ENCODE assay signal across 27 mouse cellular contexts in genomic region chr16:46407997-46408396, GRCm38 (mm10).
"Had no signal": no experiment of that assay in that cellular context is flagged by ENCODE, and none has a peak within 500 bp of the region (broad histone marks: within the 10 kb centered on the region; RNA-seq: fewer than 3 reads in every experiment).

No protein-coding gene starts in this region.

- DNase-seq: heart, postnatal 10 days; heart, postnatal 14 days; heart, postnatal 4 days; kidney, adult 11 months; kidney, adult 18-20 months; kidney, postnatal 10 days; kidney, postnatal 14 days; kidney, postnatal 4 days; layer of hippocampus, adult 9-11 months; layer of hippocampus, postnatal 36 days had no signal

- ATAC-seq: hindbrain, embryonic 16.5 days; hindbrain, postnatal 0 days; inflammation-experienced regulatory T-cells, adult 6 months had no signal

- H3K9ac ChIP-seq: heart, embryonic 12.5 days; heart, embryonic 13.5 days; heart, embryonic 15.5 days; hindbrain, embryonic 12.5 days; hindbrain, embryonic 13.5 days; hindbrain, embryonic 14.5 days; hindbrain, embryonic 15.5 days; intestine, embryonic 15.5 days; kidney, embryonic 15.5 days had no signal

- H3K4me1 ChIP-seq: heart, embryonic 15.5 days; hindbrain, embryonic 10.5 days; hindbrain, embryonic 12.5 days; hindbrain, embryonic 13.5 days; hindbrain, embryonic 15.5 days; intestine, embryonic 15.5 days; kidney, embryonic 15.5 days had no signal

- H3K27ac ChIP-seq: heart, embryonic 10.5 days; heart, embryonic 13.5 days; heart, embryonic 15.5 days; hindbrain, embryonic 10.5 days; hindbrain, embryonic 12.5 days; hindbrain, embryonic 13.5 days; hindbrain, embryonic 14.5 days; hindbrain, embryonic 15.5 days; hindbrain, postnatal 0 days; intestine, embryonic 15.5 days; kidney, embryonic 15.5 days; layer of hippocampus, adult 2 months; left cerebral cortex, adult 2 months had no signal

- H3K4me3 ChIP-seq: heart, embryonic 10.5 days; heart, embryonic 12.5 days; heart, embryonic 13.5 days; heart, embryonic 15.5 days; hindbrain, embryonic 10.5 days; hindbrain, embryonic 12.5 days; hindbrain, embryonic 13.5 days; hindbrain, embryonic 15.5 days; intestine, embryonic 15.5 days; kidney, embryonic 15.5 days; layer of hippocampus, adult 2 months; left cerebral cortex, adult 2 months had no signal

- H3K36me3 ChIP-seq: heart, embryonic 10.5 days; heart, embryonic 12.5 days; heart, embryonic 13.5 days; heart, embryonic 15.5 days; hindbrain, embryonic 12.5 days; hindbrain, embryonic 13.5 days; hindbrain, embryonic 15.5 days; intestine, embryonic 15.5 days; kidney, embryonic 15.5 days had no signal

- H3K9me3 ChIP-seq: heart, embryonic 10.5 days; heart, embryonic 12.5 days; heart, embryonic 13.5 days; heart, embryonic 15.5 days; hindbrain, embryonic 10.5 days; hindbrain, embryonic 12.5 days; hindbrain, embryonic 13.5 days; hindbrain, embryonic 15.5 days; intestine, embryonic 15.5 days; kidney, embryonic 15.5 days had no signal

- H3K27me3 ChIP-seq: heart, embryonic 12.5 days; heart, embryonic 13.5 days; heart, embryonic 15.5 days; hindbrain, embryonic 12.5 days; hindbrain, embryonic 13.5 days; hindbrain, embryonic 15.5 days; intestine, embryonic 15.5 days; kidney, embryonic 15.5 days had no signal

- H3K4me2 ChIP-seq: heart, embryonic 11.5 days; heart, embryonic 12.5 days; heart, embryonic 13.5 days; heart, embryonic 15.5 days; hindbrain, embryonic 12.5 days; hindbrain, embryonic 13.5 days; hindbrain, embryonic 14.5 days; hindbrain, embryonic 15.5 days; intestine, embryonic 15.5 days; kidney, embryonic 15.5 days had no signal
